Comparison of ENCODE assay signal across 7 mouse cellular contexts in the genomic region with DNA sequence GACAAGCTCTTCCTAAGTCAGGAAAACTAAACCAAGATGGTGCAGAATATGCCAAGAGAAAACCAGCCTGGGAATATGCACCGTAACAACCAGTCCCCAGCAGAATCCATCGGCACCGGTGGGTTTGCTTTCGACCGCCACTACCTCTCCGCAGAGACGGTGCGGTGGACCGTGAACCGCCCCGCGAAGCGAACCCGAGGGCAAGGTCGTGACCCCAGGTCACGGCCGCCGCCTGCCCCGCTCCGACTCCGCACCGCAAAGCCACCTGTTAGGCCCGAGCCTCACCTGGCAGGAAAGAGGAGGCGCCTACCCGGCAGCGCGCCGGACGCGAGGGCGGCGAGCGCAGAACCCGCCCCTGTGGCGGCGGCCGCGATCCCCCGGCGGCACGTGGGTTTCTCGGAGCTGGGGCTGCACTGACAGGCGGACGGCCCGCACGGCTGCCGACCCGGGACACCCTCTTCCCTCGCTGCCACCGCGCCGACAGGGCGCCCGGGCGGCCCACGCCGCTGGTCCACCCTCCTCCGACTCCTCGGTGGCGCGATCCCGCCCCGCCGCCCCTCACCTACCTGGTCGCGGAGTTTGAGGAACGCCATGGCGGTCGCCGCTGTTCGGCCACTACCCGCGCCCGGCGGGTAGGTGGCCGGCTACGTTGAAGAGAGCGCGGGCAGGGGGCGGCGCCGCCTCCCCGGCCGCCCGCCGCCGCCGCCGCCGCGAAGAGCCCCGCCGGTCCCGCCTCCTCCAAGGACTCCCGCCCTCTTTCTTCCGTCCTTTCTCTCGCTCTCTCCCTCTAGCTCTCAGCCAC. TPM values are rescaled to one million over a fixed set of nuclear protein-coding genes. Genes with fewer than 3 reads are reported as not detected.
DNase-seq lines count a peak whose midpoint lies in the region; ATAC-seq lines count a peak whose summit lies in the region.

No protein-coding gene starts in this region.

- H3K27ac ChIP-seq in embryonic facial prominence, embryonic 10.5 days (replicated peaks), result peak overlapping the region; percentile 91
- peak overlapping the region; percentile 93 for H3K27ac ChIP-seq in limb, embryonic 15.5 days
- H3K27ac ChIP-seq in midbrain, embryonic 16.5 days (ENCODE audit: low read length), result peak overlapping the region; percentile 92

- ATAC-seq in limb, embryonic 15.5 days (ENCODE audit: insufficient number of reproducible peaks, low FRiP score, low TSS enrichment, low read depth), result peak; percentile 38
- no peak; the same call in none of the 2 replicates for ATAC-seq in midbrain, embryonic 16.5 days

- peak overlapping the region; percentile 92 for H3K4me3 ChIP-seq in embryonic facial prominence, embryonic 10.5 days
- H3K4me3 ChIP-seq in limb, embryonic 15.5 days, result peak overlapping the region; percentile 91
- H3K4me3 ChIP-seq in midbrain, embryonic 16.5 days (ENCODE audit: low read depth, low read length), result peak overlapping the region; percentile 90

- H3K9me3 ChIP-seq in embryonic facial prominence, embryonic 10.5 days, result no peaks in the 10 kb centered on the region
- H3K9me3 ChIP-seq in limb, embryonic 15.5 days, result no peaks in the 10 kb centered on the region
- H3K9me3 ChIP-seq in midbrain, embryonic 16.5 days (replicated peaks; ENCODE audit: control insufficient read depth, low read length, poor library complexity, severe bottlenecking), result no peaks in the 10 kb centered on the region

- under 1% methylated on average over 97 of the region's 97 CpGs for WGBS in embryonic facial prominence, embryonic 10.5 days
- under 1% methylated on average over 79 of the region's 97 CpGs for WGBS in limb, embryonic 15.5 days
- WGBS in midbrain, embryonic 16.5 days, result under 1% methylated on average over 76 of the region's 97 CpGs

- peak overlapping the region; percentile 82 for H3K4me2 ChIP-seq in limb, embryonic 15.5 days
- peak overlapping the region; percentile 79 for H3K4me2 ChIP-seq in midbrain, embryonic 16.5 days (ENCODE audit: low read length)

- peak overlapping the region; percentile 80 for H3K9ac ChIP-seq in limb, embryonic 15.5 days
- peak overlapping the region; percentile 86 for H3K9ac ChIP-seq in midbrain, embryonic 16.5 days (ENCODE audit: low read depth, low read length)

- DNase-seq in adrenal gland, postnatal 14 days, result peak; percentile 80
- peak; percentile 71 for DNase-seq in embryonic facial prominence, embryonic 10.5 days (ENCODE audit: low spot score)
- peak; percentile 21 for DNase-seq in heart, adult 8-10 months (ENCODE audit: low spot score)
- peak; percentile 70 for DNase-seq in kidney, adult 9 months
- DNase-seq in spleen, postnatal 10 days (ENCODE audit: low spot score in 2 of 2), result peak; percentile 63 to 69

- H3K27me3 ChIP-seq in embryonic facial prominence, embryonic 10.5 days (replicated peaks; ENCODE audit: low read depth, poor library complexity, severe bottlenecking), result no peaks in the 10 kb centered on the region
- no peaks in the 10 kb centered on the region for H3K27me3 ChIP-seq in limb, embryonic 15.5 days
- no peaks in the 10 kb centered on the region for H3K27me3 ChIP-seq in midbrain, embryonic 16.5 days (ENCODE audit: control insufficient read depth, insufficient read depth, low read depth, low read length)

- H3K4me1 ChIP-seq in embryonic facial prominence, embryonic 10.5 days, result peaks cover 18% of the 10 kb centered on the region
- H3K4me1 ChIP-seq in limb, embryonic 15.5 days, result peaks cover 6% of the 10 kb centered on the region; the same call in 1 of the 2 replicates
- peaks cover 14% of the 10 kb centered on the region for H3K4me1 ChIP-seq in midbrain, embryonic 16.5 days (ENCODE audit: control insufficient read depth, insufficient read depth, low read length)

- H3K36me3 ChIP-seq in embryonic facial prominence, embryonic 10.5 days (replicated peaks), result no peaks in the 10 kb centered on the region
- no peaks in the 10 kb centered on the region for H3K36me3 ChIP-seq in limb, embryonic 15.5 days
- no peaks in the 10 kb centered on the region for H3K36me3 ChIP-seq in midbrain, embryonic 16.5 days (ENCODE audit: control insufficient read depth, insufficient read depth, low read length)

RNA-seq across cellular contexts. Expression of gene Ankrd28, which starts 0.5 kb away (rescaled TPM):
- total RNA-seq in adrenal gland, postnatal 14 days (2021), result 25.1 and 26.0 TPM in 2 replicates
- polyA plus RNA-seq in embryonic facial prominence, embryonic 10.5 days (2016; fragmentation: Nextera tagmentation; extraction: Ambion mirVana), result 9.5 and 10.7 TPM in 2 replicates
- 10 to 100 TPM; 25.0 to 34.2 (median 29.3) TPM for total RNA-seq in heart, adult 8-10 months (2022)
- 9.8 and 10.0 TPM in 2 replicates for polyA plus RNA-seq in limb, embryonic 15.5 days (2015; fragmentation: Nextera tagmentation; extraction: Ambion mirVana)
- polyA plus RNA-seq in midbrain, embryonic 16.5 days (2015; fragmentation: Nextera tagmentation; extraction: Ambion mirVana), result 9.4 and 10.1 TPM in 2 replicates

Comparison
In these comparisons a context has a peak if more than half of its experiments do, and no peak if none do; other contexts are left out.
1. DNase-seq: peak in every context shown above with its lines; median percentile 80 in adrenal gland, postnatal 14 days; 71 in embryonic facial prominence, embryonic 10.5 days; 70 in kidney, adult 9 months; 66 in spleen, postnatal 10 days; 21 in heart, adult 8-10 months.